ENCODE assay signal across 28 mouse cellular contexts in the genomic region with DNA sequence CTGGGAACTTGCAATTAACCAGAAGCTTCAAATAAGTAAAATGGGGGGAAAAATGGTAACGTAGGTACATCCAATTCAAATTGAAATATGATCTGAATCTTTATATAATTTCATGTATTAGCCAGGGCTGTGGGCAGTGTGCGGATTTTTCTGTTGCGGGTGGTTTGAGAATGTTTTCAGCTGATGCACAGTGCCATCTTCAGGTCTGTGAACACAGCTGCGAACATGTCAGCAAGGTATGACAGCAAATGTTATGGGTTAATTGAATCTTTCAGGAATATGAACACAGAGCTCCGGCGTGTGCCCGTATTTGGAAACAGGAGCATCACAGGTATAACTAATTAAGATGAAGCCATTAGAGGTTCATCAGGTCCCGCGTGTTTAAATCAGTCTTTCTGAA. TPM values are rescaled to one million over a fixed set of nuclear protein-coding genes. Genes with fewer than 3 reads are reported as not detected.
DNase-seq lines count a peak whose midpoint lies in the region; TF ChIP-seq lines count a peak whose summit lies in the region.
"Had no signal": no experiment of that assay in that cellular context is flagged by ENCODE, and none has a peak within 500 bp of the region (broad histone marks: within the 10 kb centered on the region; RNA-seq: fewer than 3 reads in every experiment).

No protein-coding gene starts in this region.

- H3K27me3 ChIP-seq in CH12.LX (replicated peaks) (no peaks in the 10 kb centered on the region), MEL (ENCODE audit: control insufficient read depth in 1 of 2, insufficient read depth in 2 of 2, low read length in 2 of 2) (no peaks in the 10 kb centered on the region)
- H3K27me3 ChIP-seq: forebrain, embryonic 12.5 days; heart, embryonic 12.5 days; intestine, embryonic 15.5 days; kidney, embryonic 15.5 days; limb, embryonic 12.5 days; neural tube, embryonic 12.5 days; stomach, embryonic 15.5 days had no signal

- DNase-seq in layer of hippocampus, adult 2 months (ENCODE audit: low spot score in 2 of 2): peak in 1 of 2 experiments; percentile 29
- DNase-seq in layer of hippocampus, postnatal 10 days (ENCODE audit: low spot score in 2 of 2): no peak
- DNase-seq in CH12.LX (ENCODE audit: extremely low read depth) (no peak), MEL (ENCODE audit: low read depth, low spot score) (no peak)
- peak; percentile 21 for DNase-seq in retina, embryonic 14.5 days (ENCODE audit: low spot score)
- DNase-seq in cerebellum, postnatal 14 days: no peak
- no peak for DNase-seq in cerebellum, adult 18-20 months
- DNase-seq: adrenal gland, postnatal 10 days; cerebellum, adult 2 months; right cerebral cortex, postnatal 14 days had no signal

- TF ChIP-seq RAD21 in CH12.LX (IDR thresholded peaks at IDR 0.05; ENCODE audit: low read depth, low read length) (peak; percentile 11), MEL (IDR thresholded peaks at IDR 0.05; ENCODE audit: low read depth, low read length) (peak; percentile 10)

- TF ChIP-seq POLR2A in CH12.LX (IDR thresholded peaks at IDR 0.05; ENCODE audit: low read depth, low read length): no peak
- no peak for TF ChIP-seq POLR2A in MEL (IDR thresholded peaks at IDR 0.05; ENCODE audit: control insufficient read depth in 1 of 2, insufficient read depth in 1 of 2, low read depth in 1 of 2, low read length in 2 of 2, poor library complexity in 1 of 2)

- no peak for TF ChIP-seq EP300 in CH12.LX (IDR thresholded peaks at IDR 0.05; ENCODE audit: low read length)
- no peak for TF ChIP-seq EP300 in MEL (IDR thresholded peaks at IDR 0.05; ENCODE audit: low read depth in 1 of 2, low read length in 2 of 2)

- in situ Hi-C loops in CH12.LX (cut with MboI; ENCODE audit: low pct_ligation_motif_present, low pct_unique_long_range_greater_than_20kb, low sequenced_read_pairs): no loop called here

- no peak overlapping the region for H3K27ac ChIP-seq in layer of hippocampus, adult 2 months
- no peak overlapping the region for H3K27ac ChIP-seq in CH12.LX (ENCODE audit: insufficient read depth, low read depth)
- no peak overlapping the region for H3K27ac ChIP-seq in MEL (ENCODE audit: control insufficient read depth, low read depth, low read length)
- H3K27ac ChIP-seq: forebrain, embryonic 12.5 days; hindbrain, embryonic 14.5 days; intestine, embryonic 15.5 days; kidney, embryonic 15.5 days; limb, embryonic 12.5 days; liver, embryonic 14.5 days; neural tube, embryonic 12.5 days; stomach, embryonic 15.5 days had no signal

- no peak overlapping the region for H3K4me3 ChIP-seq in layer of hippocampus, adult 2 months
- H3K4me3 ChIP-seq in CH12.LX (replicated peaks in 1 of 3; ENCODE audit: low read depth in 2 of 3, low read length in 2 of 3, poor library complexity in 1 of 3) (no peak overlapping the region), MEL (ENCODE audit: control insufficient read depth in 1 of 2, insufficient read depth in 1 of 2, low read depth in 2 of 2, low read length in 2 of 2) (no peak overlapping the region)
- H3K4me3 ChIP-seq: forebrain, embryonic 12.5 days; heart, embryonic 12.5 days; intestine, embryonic 15.5 days; kidney, embryonic 15.5 days; limb, embryonic 12.5 days; neural tube, embryonic 12.5 days; stomach, embryonic 15.5 days had no signal

- H3K4me2 ChIP-seq in CH12.LX (ENCODE audit: insufficient read depth, low read depth, poor library complexity, severe bottlenecking): no peak overlapping the region
- H3K4me2 ChIP-seq: forebrain, embryonic 12.5 days; hindbrain, embryonic 14.5 days; intestine, embryonic 15.5 days; kidney, embryonic 15.5 days; limb, embryonic 12.5 days; midbrain, embryonic 11.5 days; neural tube, embryonic 12.5 days; stomach, embryonic 15.5 days had no signal

- no peaks in the 10 kb centered on the region for H3K36me3 ChIP-seq in CH12.LX (replicated peaks in 1 of 2; ENCODE audit: control insufficient read depth in 1 of 2, insufficient read depth in 1 of 2, low read length in 1 of 2)
- H3K36me3 ChIP-seq in MEL (ENCODE audit: control insufficient read depth in 1 of 2, insufficient read depth in 2 of 2, low read length in 2 of 2): no peaks in the 10 kb centered on the region
- H3K36me3 ChIP-seq: forebrain, embryonic 12.5 days; heart, embryonic 12.5 days; intestine, embryonic 15.5 days; kidney, embryonic 15.5 days; limb, embryonic 12.5 days; neural tube, embryonic 12.5 days; stomach, embryonic 15.5 days had no signal

- dilution Hi-C loops in CH12.LX (cut with MboI; ENCODE audit: extremely low pct_ligation_motif_present, extremely low pct_unique_long_range_greater_than_20kb, low sequenced_read_pairs): no loop called here

- no peak overlapping the region for H3K9ac ChIP-seq in CH12.LX (ENCODE audit: insufficient read depth, low read depth)
- no peak overlapping the region for H3K9ac ChIP-seq in MEL (ENCODE audit: control insufficient read depth, low read depth, low read length, poor library complexity, severe bottlenecking)
- H3K9ac ChIP-seq: forebrain, embryonic 12.5 days; heart, embryonic 12.5 days; hindbrain, embryonic 14.5 days; intestine, embryonic 15.5 days; kidney, embryonic 15.5 days; limb, embryonic 12.5 days; liver, embryonic 14.5 days; neural tube, embryonic 12.5 days; stomach, embryonic 15.5 days had no signal

- H3K9me3 ChIP-seq in CH12.LX (replicated peaks; ENCODE audit: low read length): no peaks in the 10 kb centered on the region
- H3K9me3 ChIP-seq in MEL (replicated peaks; ENCODE audit: insufficient read depth, low read length): no peaks in the 10 kb centered on the region
- H3K9me3 ChIP-seq: forebrain, embryonic 12.5 days; heart, embryonic 12.5 days; intestine, embryonic 15.5 days; kidney, embryonic 15.5 days; limb, embryonic 12.5 days; neural tube, embryonic 12.5 days; stomach, embryonic 15.5 days had no signal

- peak; percentile 73 for TF ChIP-seq CTCF in layer of hippocampus, adult 2 months (conservative IDR thresholded peaks at IDR 0.05)
- TF ChIP-seq CTCF in CH12.LX (conservative IDR thresholded peaks at IDR 0.05 in 1 of 2, IDR thresholded peaks at IDR 0.05 in 1 of 2; ENCODE audit: low read depth in 2 of 2, low read length in 2 of 2) (peak in 1 of 2 experiments; percentile 17; a peak in 1 of 4 replicates), MEL (IDR thresholded peaks at IDR 0.05 in 2 of 3, conservative IDR thresholded peaks at IDR 0.05 in 1 of 3; ENCODE audit: control insufficient read depth in 1 of 3, insufficient read depth in 1 of 3, low read depth in 2 of 3, low read length in 3 of 3, poor library complexity in 1 of 3, severe bottlenecking in 1 of 3) (no peak; a peak in 1 of 6 replicates)

- H3K79me2 ChIP-seq in CH12.LX (replicated peaks; ENCODE audit: control insufficient read depth, extremely low read depth, insufficient read depth, poor library complexity, severe bottlenecking) (no peaks in the 10 kb centered on the region), MEL (ENCODE audit: control insufficient read depth, insufficient read depth, low read length, poor library complexity) (no peaks in the 10 kb centered on the region)

- H3K4me1 ChIP-seq in CH12.LX (ENCODE audit: control insufficient read depth in 1 of 2, insufficient read depth in 2 of 2) (no peaks in the 10 kb centered on the region; a peak in 1 of 4 replicates), MEL (ENCODE audit: control insufficient read depth in 1 of 2, insufficient read depth in 2 of 2, low read length in 2 of 2) (no peaks in the 10 kb centered on the region)
- H3K4me1 ChIP-seq: forebrain, embryonic 12.5 days; heart, embryonic 12.5 days; intestine, embryonic 15.5 days; kidney, embryonic 15.5 days; limb, embryonic 12.5 days; neural tube, embryonic 12.5 days; stomach, embryonic 15.5 days had no signal

TF ChIP-seq in CH12.LX, 34 proteins besides CTCF, POLR2A, EP300 and RAD21 (continues in another document):
- TF ChIP-seq MAX (IDR thresholded peaks at IDR 0.05; ENCODE audit: low read length) (no peak), KAT2A (IDR thresholded peaks at IDR 0.05; ENCODE audit: insufficient replicate concordance, low read length) (no peak), E2F4 (IDR thresholded peaks at IDR 0.05; ENCODE audit: insufficient replicate concordance, low read depth, low read length) (no peak), BHLHE40 (IDR thresholded peaks at IDR 0.05; ENCODE audit: low read depth, low read length) (no peak), NELFE (IDR thresholded peaks at IDR 0.05; ENCODE audit: low read depth, low read length) (no peak), HCFC1 (IDR thresholded peaks at IDR 0.05; ENCODE audit: low read depth, low read length) (no peak)

TF ChIP-seq in MEL, 35 proteins besides CTCF, POLR2A, EP300 and RAD21 (continues in another document):
- TF ChIP-seq ZNF384 (IDR thresholded peaks at IDR 0.05; ENCODE audit: low read depth, low read length): no peak
- TF ChIP-seq ETS1 (IDR thresholded peaks at IDR 0.05; ENCODE audit: low read depth, low read length): no peak
- no peak for TF ChIP-seq NRF1 (IDR thresholded peaks at IDR 0.05; ENCODE audit: insufficient read depth, low read depth, low read length, poor library complexity, severe bottlenecking)
- TF ChIP-seq SIN3A (IDR thresholded peaks at IDR 0.05; ENCODE audit: low read length): no peak
- TF ChIP-seq MAX (IDR thresholded peaks at IDR 0.05; ENCODE audit: low read length): no peak
- no peak for TF ChIP-seq MAZ (IDR thresholded peaks at IDR 0.05; ENCODE audit: low read depth, low read length)

RNA-seq across cellular contexts. Expression of a gene that starts 0.6 kb away (rescaled TPM):
- not detected for total RNA-seq in layer of hippocampus, adult 2 months (2021)
- not detected for total RNA-seq in layer of hippocampus, postnatal 10 days (2021)
- total RNA-seq in CH12.LX (2012; rRNA removed) (not detected in 2 replicates), CH12.LX (2014; rRNA removed) (not detected in 2 replicates), MEL (2012; rRNA removed) (not detected in 2 replicates)
- polyA plus RNA-seq in CH12.LX (2012; ENCODE audit: insufficient read length, low read depth) (0.72 TPM in 1 of 2 replicates, not detected in the other), MEL (2012; ENCODE audit: insufficient read depth in 1 of 2, insufficient read length in 2 of 2, low read depth in 1 of 2, low replicate concordance in 2 of 2, missing spikeins in 1 of 2) (not detected)
- total RNA-seq: adrenal gland, postnatal 10 days; gastrocnemius, adult 8-10 months; granulocyte monocyte progenitor cell, adult 5-6 weeks; heart, postnatal 25 days; layer of hippocampus, adult 18-20 months had no signal
- polyA plus RNA-seq: activated CD4-positive, CD25-positive, alpha-beta regulatory T cell, adult 4 months; cerebellum, adult 2 months; embryonic facial prominence, embryonic 11.5 days; forebrain, embryonic 12.5 days; heart, embryonic 12.5 days; hindbrain, embryonic 14.5 days; intestine, embryonic 15.5 days; kidney, embryonic 15.5 days; limb, embryonic 12.5 days; liver, embryonic 14.5 days; lung, embryonic 16.5 days; midbrain, embryonic 11.5 days; neural tube, embryonic 12.5 days; spleen, adult 2 months had no signal

RNA-seq across cellular contexts. Expression of a gene that starts 31.6 kb away (rescaled TPM):
- total RNA-seq in layer of hippocampus, adult 2 months (2021): 10 to 100 TPM; 10.9 to 14.6 TPM
- 1 to 10 TPM; 7.4 to 8.4 TPM for total RNA-seq in layer of hippocampus, postnatal 10 days (2021)
- total RNA-seq in CH12.LX (2012; rRNA removed): not detected in 2 replicates
- total RNA-seq in CH12.LX (2014; rRNA removed): not detected in 2 replicates
- not detected in 2 replicates for polyA plus RNA-seq in CH12.LX (2012; ENCODE audit: insufficient read length, low read depth)
- total RNA-seq in MEL (2012; rRNA removed): not detected in 2 replicates
- polyA plus RNA-seq in MEL (2012; ENCODE audit: insufficient read depth in 1 of 2, insufficient read length in 2 of 2, low read depth in 1 of 2, low replicate concordance in 2 of 2, missing spikeins in 1 of 2): not detected
- total RNA-seq: granulocyte monocyte progenitor cell, adult 5-6 weeks had no signal

RNA-seq across cellular contexts. Expression of a gene that starts 49.0 kb away (rescaled TPM):
- 1 to 10 TPM; 8.2 to 9.4 TPM for total RNA-seq in layer of hippocampus, adult 2 months (2021)
- 1 to 10 TPM; 7.8 to 9.3 TPM for total RNA-seq in layer of hippocampus, postnatal 10 days (2021)
- total RNA-seq in CH12.LX (2012; rRNA removed) (2.0 and 2.4 TPM in 2 replicates), CH12.LX (2014; rRNA removed) (4.1 and 4.5 TPM in 2 replicates), MEL (2012; rRNA removed) (0.39 and 0.58 TPM in 2 replicates)
- polyA plus RNA-seq in CH12.LX (2012; ENCODE audit: insufficient read length, low read depth) (1.9 and 2.0 TPM in 2 replicates), MEL (2012; ENCODE audit: insufficient read depth in 1 of 2, insufficient read length in 2 of 2, low read depth in 1 of 2, low replicate concordance in 2 of 2, missing spikeins in 1 of 2) (under 1 TPM in 1 of 2 experiments, not detected in 1; 0.77 TPM)
